ENCODE assay signal across 10 mouse cellular contexts in genomic region chr13:48530685-48531084, GRCm38 (mm10). TPM values are rescaled to one million over a fixed set of nuclear protein-coding genes. Genes with fewer than 3 reads are reported as not detected.
A peak's percentile ranks its signal among the peaks of the same experiment; 100 is the strongest.
DNase-seq lines count a peak whose midpoint lies in the region; ATAC-seq and TF ChIP-seq lines count a peak whose summit lies in the region.
"Had no signal": no experiment of that assay in that cellular context is flagged by ENCODE, and none has a peak within 500 bp of the region (broad histone marks: within the 10 kb centered on the region; RNA-seq: fewer than 3 reads in every experiment).

No protein-coding gene starts in this region.

- no peaks in the 10 kb centered on the region for H3K9me3 ChIP-seq in kidney, embryonic 16.5 days (ENCODE audit: low read length)
- no peaks in the 10 kb centered on the region for H3K9me3 ChIP-seq in forebrain, embryonic 10.5 days

- TF ChIP-seq CTCF in kidney, adult 2 months (conservative IDR thresholded peaks at IDR 0.05; ENCODE audit: insufficient read depth, insufficient read length, low read depth, low read length), result no peak

- H3K27ac ChIP-seq in kidney, adult 2 months (ENCODE audit: insufficient read depth, low read depth, low read length), result no peak overlapping the region
- no peak overlapping the region for H3K27ac ChIP-seq in kidney, embryonic 16.5 days (ENCODE audit: low read length)
- no peak overlapping the region for H3K27ac ChIP-seq in forebrain, embryonic 10.5 days
- H3K27ac ChIP-seq: kidney, postnatal 0 days had no signal

- no peak for ATAC-seq in kidney, embryonic 16.5 days (ENCODE audit: low FRiP score, low TSS enrichment)
- ATAC-seq: Patski had no signal

- H3K36me3 ChIP-seq in kidney, adult 2 months (ENCODE audit: control insufficient read depth, insufficient read depth, low read length), result no peaks in the 10 kb centered on the region
- H3K36me3 ChIP-seq in kidney, embryonic 16.5 days (ENCODE audit: insufficient read depth, low read length), result peaks cover under 1% of the 10 kb centered on the region; the same call in 1 of the 2 replicates
- peaks cover 22% of the 10 kb centered on the region for H3K36me3 ChIP-seq in forebrain, embryonic 10.5 days (replicated peaks)

- no peak for TF ChIP-seq POLR2A in kidney, adult 2 months (IDR thresholded peaks at IDR 0.05; ENCODE audit: low read depth, low read length)

- no peak overlapping the region for H3K9ac ChIP-seq in kidney, embryonic 16.5 days (replicated peaks; ENCODE audit: low read length)

- no peak overlapping the region for H3K4me2 ChIP-seq in kidney, embryonic 16.5 days (replicated peaks; ENCODE audit: low read depth, low read length)

- DNase-seq in kidney, adult 2 months, result peak; percentile 65
- DNase-seq in adipocyte (ENCODE audit: low spot score), result peak; percentile 73
- peak; percentile 75 for DNase-seq in gastrocnemius, postnatal 25 days
- peak; percentile 68 for DNase-seq in lung, postnatal 14 days
- DNase-seq in forebrain, embryonic 10.5 days (ENCODE audit: extremely low spot score, low spot score), result no peak
- DNase-seq in neural tube, embryonic 10.5 days (ENCODE audit: extremely low spot score, low spot score), result no peak
- DNase-seq in frontal cortex, postnatal 36 days (ENCODE audit: low spot score in 2 of 2), result no peak

- H3K27me3 ChIP-seq in kidney, adult 2 months (replicated peaks; ENCODE audit: control insufficient read depth, insufficient read depth, low read length), result no peaks in the 10 kb centered on the region
- no peaks in the 10 kb centered on the region for H3K27me3 ChIP-seq in kidney, embryonic 16.5 days (ENCODE audit: insufficient read depth, low read length)
- no peaks in the 10 kb centered on the region for H3K27me3 ChIP-seq in forebrain, embryonic 10.5 days (ENCODE audit: poor library complexity, severe bottlenecking)
- H3K27me3 ChIP-seq: Patski had no signal

- H3K4me1 ChIP-seq in kidney, adult 2 months (ENCODE audit: control insufficient read depth, insufficient read depth, low read length), result no peaks in the 10 kb centered on the region
- H3K4me1 ChIP-seq in kidney, embryonic 16.5 days (ENCODE audit: insufficient read depth, low read length), result no peaks in the 10 kb centered on the region
- 0 out of 2 replicates have a peak, but pooled peaks cover 4% of the 10 kb centered on the region for H3K4me1 ChIP-seq in forebrain, embryonic 10.5 days

- no peak overlapping the region for H3K4me3 ChIP-seq in kidney, adult 2 months (ENCODE audit: insufficient read depth, low read depth, low read length)
- no peak overlapping the region for H3K4me3 ChIP-seq in kidney, embryonic 16.5 days (ENCODE audit: low read length)
- H3K4me3 ChIP-seq in forebrain, embryonic 10.5 days, result no peak overlapping the region

- WGBS in kidney, adult 2 months, result 62% methylated on average over 2 of the region's 2 CpGs
- 77% methylated on average over 2 of the region's 2 CpGs for WGBS in kidney, embryonic 16.5 days
- 81% methylated on average over 2 of the region's 2 CpGs for WGBS in forebrain, embryonic 10.5 days

RNA-seq across cellular contexts. Expression of gene A830005F24Rik, which starts 17.3 kb away (rescaled TPM):
- polyA plus RNA-seq in kidney, adult 2 months (2012; rRNA removed), result not detected in 2 replicates
- polyA plus RNA-seq in kidney, embryonic 16.5 days (2015; fragmentation: Nextera tagmentation; extraction: Ambion mirVana), result 0.76 and 1.8 TPM in 2 replicates
- not detected for total RNA-seq in gastrocnemius, postnatal 25 days (2021)
- polyA plus RNA-seq in forebrain, embryonic 10.5 days (2016; fragmentation: Nextera tagmentation; extraction: Ambion mirVana), result 2.2 and 2.5 TPM in 2 replicates

RNA-seq across cellular contexts. Expression of gene Zfp169, which starts 17.4 kb away (rescaled TPM):
- polyA plus RNA-seq in kidney, adult 2 months (2012; rRNA removed), result 5.3 and 5.9 TPM in 2 replicates
- 4.1 and 4.2 TPM in 2 replicates for polyA plus RNA-seq in kidney, embryonic 16.5 days (2015; fragmentation: Nextera tagmentation; extraction: Ambion mirVana)
- 1 to 10 TPM; 2.0 to 2.2 TPM for total RNA-seq in gastrocnemius, postnatal 25 days (2021)
- 4.3 and 4.9 TPM in 2 replicates for polyA plus RNA-seq in forebrain, embryonic 10.5 days (2016; fragmentation: Nextera tagmentation; extraction: Ambion mirVana)

Comparison
In these comparisons a context has a peak if more than half of its experiments do, and no peak if none do; other contexts are left out.
1. DNase-seq: peak in kidney, adult 2 months (single experiment), adipocyte (single experiment), gastrocnemius, postnatal 25 days (single experiment) and lung, postnatal 14 days (single experiment); none in forebrain, embryonic 10.5 days (single experiment), neural tube, embryonic 10.5 days (single experiment) and frontal cortex, postnatal 36 days (0 of 2).